Mouse (Mus musculus): ENCODE data around the gene Tnik. TPM values are rescaled to one million over a fixed set of nuclear protein-coding genes. Genes with fewer than 3 reads are reported as not detected.

Tnik gene
- polyA plus RNA-seq, 1 experiment from 2014 or later: 40.1 TPM

DNA sequence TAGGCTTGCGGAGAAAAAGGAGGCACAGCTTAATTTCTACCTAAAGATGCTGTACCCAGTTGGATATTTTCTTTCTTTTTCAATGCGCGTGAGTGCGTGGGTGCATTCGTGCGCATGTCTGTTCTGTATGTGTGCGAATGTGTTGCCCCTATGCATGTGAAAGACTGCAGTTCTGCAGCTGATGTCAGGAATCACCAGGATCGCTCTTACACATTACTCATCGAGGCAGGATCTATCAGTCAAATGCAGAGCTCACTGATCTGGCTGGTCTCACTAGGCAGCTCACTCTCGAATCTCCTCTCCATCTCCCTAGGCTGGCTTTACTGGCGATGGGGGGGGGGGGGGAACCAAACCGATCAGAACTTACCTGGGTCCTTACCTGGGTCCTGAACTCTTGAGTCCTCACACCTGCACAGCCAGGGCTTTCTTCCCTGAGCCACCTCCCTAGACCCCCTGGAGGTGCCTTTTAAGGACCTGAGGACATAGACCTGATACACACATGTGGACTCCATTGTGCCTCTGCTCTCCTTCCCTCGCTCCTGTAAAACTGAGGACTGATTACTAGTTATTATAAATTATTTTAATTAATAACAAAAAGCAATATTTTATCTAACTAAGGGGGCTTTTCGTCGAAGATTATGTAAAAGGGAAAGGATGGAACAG, 268.4 kb downstream of the Tnik start:
- DNase-seq (ENCODE audit: low spot score): no peak
- 84% methylated on average over 15 of the region's 15 CpGs for whole genome bisulfite sequencing

DNA sequence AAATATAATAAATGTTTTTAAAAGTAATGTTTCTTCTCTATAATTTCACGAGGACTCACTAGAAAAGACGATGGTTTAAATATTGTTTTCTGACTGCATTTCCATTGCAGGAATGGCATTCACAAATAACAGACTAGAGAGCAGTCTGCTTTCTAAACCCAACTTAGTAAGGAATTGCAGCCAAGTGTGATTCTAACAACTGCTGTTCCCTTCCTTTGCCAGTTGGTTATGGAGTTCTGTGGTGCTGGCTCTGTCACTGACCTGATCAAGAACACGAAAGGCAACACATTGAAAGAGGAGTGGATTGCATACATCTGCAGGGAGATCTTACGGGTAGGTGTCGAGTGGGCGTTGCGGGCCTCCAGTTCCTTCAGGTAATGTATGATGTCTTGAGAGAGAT, 269.7 kb downstream of the Tnik start:
- no peak overlapping the region for H3K4me3 ChIP-seq (ENCODE audit: low read depth, low read length)
- no peaks in the 10 kb centered on the region for H3K27me3 ChIP-seq (ENCODE audit: control insufficient read depth, insufficient read depth, low read length)
- H3K36me3 ChIP-seq (ENCODE audit: control insufficient read depth, insufficient read depth, low read length): no peaks in the 10 kb centered on the region
- H3K4me1 ChIP-seq (replicated peaks; ENCODE audit: control insufficient read depth, insufficient read depth, low read length): no peaks in the 10 kb centered on the region
- H3K4me2 ChIP-seq (replicated peaks; ENCODE audit: low read depth, low read length): no peak overlapping the region
- H3K9me3 ChIP-seq (ENCODE audit: control insufficient read depth, low read length): no peaks in the 10 kb centered on the region
- no peak overlapping the region for H3K9ac ChIP-seq (ENCODE audit: low read depth, low read length)
- no peak for DNase-seq (ENCODE audit: low spot score)
- ATAC-seq (ENCODE audit: low FRiP score): no peak
- H3K27ac ChIP-seq (ENCODE audit: low read depth, low read length): no peak overlapping the region
- 96% methylated on average over 7 of the region's 7 CpGs for WGBS

More for the DNA sequence above, 268.4 kb downstream of the Tnik start:
- Histone ChIP-seq H3K4me3 (ENCODE audit: low read depth, low read length) (no peak overlapping the region), H3K36me3 (ENCODE audit: control insufficient read depth, insufficient read depth, low read length) (no peaks in the 10 kb centered on the region), H3K27me3 (ENCODE audit: control insufficient read depth, insufficient read depth, low read length) (no peaks in the 10 kb centered on the region), H3K9me3 (ENCODE audit: control insufficient read depth, low read length) (no peaks in the 10 kb centered on the region), H3K9ac (ENCODE audit: low read depth, low read length) (no peak overlapping the region), H3K27ac (ENCODE audit: low read depth, low read length) (no peak overlapping the region), H3K4me1 (replicated peaks; ENCODE audit: control insufficient read depth, insufficient read depth, low read length) (no peaks in the 10 kb centered on the region), H3K4me2 (replicated peaks; ENCODE audit: low read depth, low read length) (no peak overlapping the region)
- no peak for ATAC-seq (ENCODE audit: low FRiP score)

DNA sequence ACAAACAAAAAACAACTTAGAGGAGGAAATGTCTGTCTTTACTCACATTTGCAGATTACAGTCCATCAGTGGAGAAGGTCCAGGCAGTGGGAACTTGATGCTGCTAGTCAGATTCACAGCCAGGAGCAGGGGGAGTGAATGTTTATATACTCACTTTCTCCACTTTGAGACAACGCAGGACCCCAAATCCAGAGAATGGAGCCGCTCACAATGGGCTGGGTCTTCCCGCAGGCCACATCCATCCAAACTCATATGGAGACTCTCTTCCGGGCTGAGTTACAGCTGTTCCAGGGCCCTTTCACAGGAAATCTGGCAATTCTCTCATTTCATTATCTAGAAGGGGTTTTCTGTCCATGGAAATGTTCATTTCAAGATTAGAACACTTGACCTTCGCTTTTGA, 277.1 kb downstream of the Tnik start:
- H3K27ac ChIP-seq (ENCODE audit: low read depth, low read length): no peak overlapping the region

GRCm38 (mm10) chr3:28542941-28543340, 279.9 kb downstream of the Tnik start:
- no peaks in the 10 kb centered on the region for H3K27me3 ChIP-seq (ENCODE audit: control insufficient read depth, insufficient read depth, low read length)
- no peaks in the 10 kb centered on the region for H3K36me3 ChIP-seq (ENCODE audit: control insufficient read depth, insufficient read depth, low read length)
- ATAC-seq (ENCODE audit: low FRiP score): no peak
- no peak overlapping the region for H3K27ac ChIP-seq (ENCODE audit: low read depth, low read length)
- no peak overlapping the region for H3K9ac ChIP-seq (ENCODE audit: low read depth, low read length)
- DNase-seq (ENCODE audit: low spot score): no peak
- no peak overlapping the region for H3K4me3 ChIP-seq (ENCODE audit: low read depth, low read length)
- 94% methylated on average over 3 of the region's 3 CpGs for WGBS
- H3K4me1 ChIP-seq (replicated peaks; ENCODE audit: control insufficient read depth, insufficient read depth, low read length): no peaks in the 10 kb centered on the region
- H3K9me3 ChIP-seq (ENCODE audit: control insufficient read depth, low read length): no peaks in the 10 kb centered on the region
- H3K4me2 ChIP-seq (replicated peaks; ENCODE audit: low read depth, low read length): no peak overlapping the region

More for the DNA sequence above, 277.1 kb downstream of the Tnik start:
- Histone ChIP-seq H3K27me3 (ENCODE audit: control insufficient read depth, insufficient read depth, low read length) (no peaks in the 10 kb centered on the region), H3K9ac (ENCODE audit: low read depth, low read length) (no peak overlapping the region), H3K36me3 (ENCODE audit: control insufficient read depth, insufficient read depth, low read length) (no peaks in the 10 kb centered on the region), H3K4me1 (replicated peaks; ENCODE audit: control insufficient read depth, insufficient read depth, low read length) (no peaks in the 10 kb centered on the region), H3K4me2 (replicated peaks; ENCODE audit: low read depth, low read length) (no peak overlapping the region), H3K4me3 (ENCODE audit: low read depth, low read length) (no peak overlapping the region), H3K9me3 (ENCODE audit: control insufficient read depth, low read length) (no peaks in the 10 kb centered on the region)
- 86% methylated on average over 5 of the region's 5 CpGs for WGBS
- DNase-seq (ENCODE audit: low spot score): no peak
- no peak for ATAC-seq (ENCODE audit: low FRiP score)

DNA sequence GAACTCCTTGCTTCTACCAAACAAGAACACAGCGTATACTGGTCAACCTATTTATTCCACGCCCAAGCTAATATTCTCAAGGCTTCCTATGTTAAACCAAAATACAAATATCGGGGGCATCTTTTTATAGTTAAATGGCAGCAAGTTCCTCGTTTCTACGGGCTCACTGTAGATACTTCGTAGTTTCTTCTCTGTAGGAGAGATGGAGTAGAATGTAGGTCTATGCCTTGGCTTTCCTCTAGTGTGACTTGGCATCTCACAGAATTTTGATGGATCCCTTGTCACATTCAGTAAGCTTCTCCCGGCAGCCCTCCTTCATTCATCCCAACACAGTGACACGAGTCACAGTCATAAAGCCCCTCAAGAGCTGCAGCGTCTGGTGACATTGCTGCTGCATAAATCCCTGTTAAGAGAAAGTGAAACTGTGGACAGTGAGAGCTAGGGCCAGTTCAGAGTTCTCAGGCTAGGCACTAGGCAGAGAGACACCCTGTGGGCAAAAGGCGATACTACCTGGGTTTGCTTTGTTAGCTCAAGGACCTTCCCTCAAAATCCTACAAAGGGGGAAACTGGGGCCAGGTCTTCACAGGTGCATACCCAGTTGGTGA, 280.5 kb downstream of the Tnik start:
- no peaks in the 10 kb centered on the region for H3K27me3 ChIP-seq (ENCODE audit: control insufficient read depth, insufficient read depth, low read length)
- no peak overlapping the region for H3K4me3 ChIP-seq (ENCODE audit: low read depth, low read length)
- H3K9me3 ChIP-seq (ENCODE audit: control insufficient read depth, low read length): no peaks in the 10 kb centered on the region
- H3K4me2 ChIP-seq (replicated peaks; ENCODE audit: low read depth, low read length): no peak overlapping the region
- no peaks in the 10 kb centered on the region for H3K4me1 ChIP-seq (replicated peaks; ENCODE audit: control insufficient read depth, insufficient read depth, low read length)
- H3K36me3 ChIP-seq (ENCODE audit: control insufficient read depth, insufficient read depth, low read length): no peaks in the 10 kb centered on the region
- 79% methylated on average over 10 of the region's 10 CpGs for WGBS
- H3K9ac ChIP-seq (ENCODE audit: low read depth, low read length): no peak overlapping the region
- ATAC-seq (ENCODE audit: low FRiP score) (no peak), DNase-seq (ENCODE audit: low spot score) (no peak)
- no peak overlapping the region for H3K27ac ChIP-seq (ENCODE audit: low read depth, low read length)

- H3K4me2 ChIP-seq (replicated peaks; ENCODE audit: low read depth, low read length): no peak overlapping the region
- H3K27me3 ChIP-seq (ENCODE audit: control insufficient read depth, insufficient read depth, low read length): no peaks in the 10 kb centered on the region
- no peak overlapping the region for H3K9ac ChIP-seq (ENCODE audit: low read depth, low read length)
- WGBS: 72% methylated on average over 11 of the region's 11 CpGs
- ATAC-seq (ENCODE audit: low FRiP score): no peak
- no peaks in the 10 kb centered on the region for H3K36me3 ChIP-seq (ENCODE audit: control insufficient read depth, insufficient read depth, low read length)
- no peaks in the 10 kb centered on the region for H3K4me1 ChIP-seq (replicated peaks; ENCODE audit: control insufficient read depth, insufficient read depth, low read length)
- H3K4me3 ChIP-seq (ENCODE audit: low read depth, low read length): no peak overlapping the region
- no peak overlapping the region for H3K27ac ChIP-seq (ENCODE audit: low read depth, low read length)
- H3K9me3 ChIP-seq (ENCODE audit: control insufficient read depth, low read length): no peaks in the 10 kb centered on the region
- DNase-seq (ENCODE audit: low spot score): no peak
Observed at GRCm38 (mm10) chr3:28544345-28544869, 281.4 kb downstream of the Tnik start.

DNA sequence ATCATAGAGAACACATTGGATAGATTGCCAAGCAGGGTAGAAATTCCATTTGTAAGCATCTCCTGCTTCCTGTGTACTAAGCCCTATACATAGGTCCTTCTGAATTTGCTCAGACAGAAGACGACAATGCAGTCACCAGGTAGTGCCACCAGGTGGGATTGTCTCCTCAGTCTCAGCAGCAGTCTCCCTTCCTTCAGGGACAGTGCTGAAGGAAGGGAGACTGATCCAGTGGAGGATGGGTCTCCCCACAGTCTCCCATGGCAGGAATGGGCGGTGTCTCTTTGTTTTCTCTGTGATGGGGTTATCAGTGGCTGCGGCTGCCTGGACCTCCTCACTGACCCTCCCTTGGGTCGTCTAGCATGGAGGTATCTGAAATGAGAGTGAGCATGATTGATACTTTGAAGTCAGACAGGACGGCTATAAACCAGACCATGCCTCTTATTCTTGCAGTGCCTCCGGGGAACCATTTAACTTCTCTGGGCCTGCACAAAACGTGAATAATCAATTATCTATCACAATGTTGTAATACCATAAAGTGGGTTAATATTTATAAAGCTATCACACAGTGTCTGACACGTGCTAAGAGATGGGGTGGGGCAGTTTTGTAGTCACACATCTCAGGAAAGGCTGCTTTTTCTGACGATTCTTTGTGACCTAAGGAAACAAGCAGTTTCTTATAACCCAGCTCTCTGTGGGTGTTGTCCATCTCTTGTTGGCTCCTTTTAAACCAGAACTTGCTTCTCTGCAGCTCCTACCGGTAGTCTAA, 285.1 kb downstream of the Tnik start:
- no peaks in the 10 kb centered on the region for H3K9me3 ChIP-seq (ENCODE audit: control insufficient read depth, low read length)
- no peaks in the 10 kb centered on the region for H3K27me3 ChIP-seq (ENCODE audit: control insufficient read depth, insufficient read depth, low read length)
- H3K27ac ChIP-seq (ENCODE audit: low read depth, low read length): 0 out of 2 replicates have a peak overlapping the region, but pooled peaks have one; percentile 33
- DNase-seq (ENCODE audit: low spot score) (no peak), ATAC-seq (ENCODE audit: low FRiP score) (peak; percentile 61)
- no peaks in the 10 kb centered on the region for H3K36me3 ChIP-seq (ENCODE audit: control insufficient read depth, insufficient read depth, low read length)
- WGBS: 56% methylated on average over 10 of the region's 10 CpGs
- no peak overlapping the region for H3K9ac ChIP-seq (ENCODE audit: low read depth, low read length)
- no peak overlapping the region for H3K4me3 ChIP-seq (ENCODE audit: low read depth, low read length)
- no peak overlapping the region for H3K4me2 ChIP-seq (replicated peaks; ENCODE audit: low read depth, low read length)
- H3K4me1 ChIP-seq (replicated peaks; ENCODE audit: control insufficient read depth, insufficient read depth, low read length): no peaks in the 10 kb centered on the region

DNA sequence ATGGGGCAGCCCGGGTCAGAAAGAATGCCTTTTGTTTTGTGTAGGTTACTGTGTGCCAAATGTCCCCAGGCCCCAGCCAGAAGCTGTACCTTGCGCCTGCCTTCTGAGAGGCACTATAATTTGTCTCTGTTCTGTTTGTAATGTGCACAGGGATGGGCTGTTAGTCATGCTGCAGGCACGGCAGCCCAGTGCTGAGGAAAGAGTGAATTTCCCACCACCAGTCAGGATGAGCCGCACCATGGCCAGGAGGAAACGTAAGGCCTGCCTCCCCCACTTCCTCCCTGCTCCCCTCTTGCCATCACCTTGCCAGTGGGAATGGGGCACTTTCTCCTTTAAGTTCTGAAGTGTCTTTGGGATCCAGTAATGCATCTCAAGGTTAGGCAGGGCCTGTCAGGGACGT, 286.4 kb downstream of the Tnik start:
- no peaks in the 10 kb centered on the region for H3K36me3 ChIP-seq (ENCODE audit: control insufficient read depth, insufficient read depth, low read length)
- no peak overlapping the region for H3K4me2 ChIP-seq (replicated peaks; ENCODE audit: low read depth, low read length)
- no peaks in the 10 kb centered on the region for H3K4me1 ChIP-seq (replicated peaks; ENCODE audit: control insufficient read depth, insufficient read depth, low read length)
- DNase-seq (ENCODE audit: low spot score): no peak
- no peaks in the 10 kb centered on the region for H3K9me3 ChIP-seq (ENCODE audit: control insufficient read depth, low read length)
- no peak overlapping the region for H3K27ac ChIP-seq (ENCODE audit: low read depth, low read length)
- no peaks in the 10 kb centered on the region for H3K27me3 ChIP-seq (ENCODE audit: control insufficient read depth, insufficient read depth, low read length)
- H3K9ac ChIP-seq (ENCODE audit: low read depth, low read length): no peak overlapping the region
- no peak overlapping the region for H3K4me3 ChIP-seq (ENCODE audit: low read depth, low read length)
- ATAC-seq (ENCODE audit: low FRiP score): no peak
- WGBS: 45% methylated on average over 6 of the region's 6 CpGs
